Mouse (Mus musculus) cerebellum, postnatal 14 days (tissue): ENCODE results near the gene Usp33.
"Not testable (repeated sequence)": the region's sequence is repeated elsewhere in the genome, so short reads cannot be mapped to it uniquely, and the experiment has no call there.

Source experiments
- DNase-seq, 2 experiments: peaks; one replicate each; pipeline ENCODE4 v3.0.0; 2021; ENCODE audit warnings: mixed read lengths in 2 of 2

Gene Usp33

DNA sequence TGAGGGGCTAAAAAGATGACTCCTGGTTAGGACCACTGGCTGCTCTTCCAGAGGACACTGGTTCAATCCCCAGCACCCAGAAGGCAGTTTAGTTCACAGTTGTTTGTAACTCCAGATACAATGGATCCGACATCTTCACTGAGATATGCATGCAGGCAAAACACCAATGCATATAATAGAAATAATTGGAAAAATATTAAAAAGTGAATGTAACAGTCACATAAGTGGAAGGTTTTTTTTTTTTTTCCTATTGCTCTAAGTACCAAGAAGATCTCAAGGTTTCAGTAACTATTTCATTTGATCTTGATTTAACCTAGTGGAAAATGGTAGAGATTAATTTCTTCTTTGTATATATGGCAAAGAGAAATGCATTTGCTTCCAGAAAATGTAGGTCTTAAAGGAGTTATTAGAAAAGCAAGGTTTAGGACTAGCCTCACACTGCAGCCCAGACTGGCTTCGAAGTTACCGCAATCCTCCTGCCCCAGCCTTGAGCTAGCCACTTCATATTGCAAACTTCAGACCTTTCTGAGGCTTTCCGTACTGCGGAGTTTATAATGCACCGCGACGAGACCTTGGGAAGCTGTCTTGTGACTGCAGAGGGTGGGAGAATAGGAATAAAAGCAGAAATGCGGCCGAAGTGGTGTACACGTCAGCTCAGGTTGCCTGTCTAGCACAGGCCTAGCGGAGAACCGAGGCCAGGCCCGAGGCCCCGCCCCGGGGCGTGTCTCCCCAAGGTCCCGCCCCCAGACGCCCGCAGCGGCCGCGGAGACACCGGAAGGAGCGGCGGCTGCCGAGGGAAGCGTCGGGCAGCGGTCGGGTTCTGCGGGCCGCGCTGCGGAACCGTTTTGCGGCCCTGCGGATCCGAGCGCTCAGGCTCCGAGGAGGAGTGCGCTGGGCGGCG lies at the start of gene Usp33:
TSS of gene Usp33 (plus strand) at position 747 of the 901 bp plus-strand sequence.
- peak; percentile 97 to 98 for DNase-seq

GRCm38 (mm10) chr3:152300376-152301337 lies 45.6 kb upstream of the Usp33 start:
- no peak for DNase-seq

DNA sequence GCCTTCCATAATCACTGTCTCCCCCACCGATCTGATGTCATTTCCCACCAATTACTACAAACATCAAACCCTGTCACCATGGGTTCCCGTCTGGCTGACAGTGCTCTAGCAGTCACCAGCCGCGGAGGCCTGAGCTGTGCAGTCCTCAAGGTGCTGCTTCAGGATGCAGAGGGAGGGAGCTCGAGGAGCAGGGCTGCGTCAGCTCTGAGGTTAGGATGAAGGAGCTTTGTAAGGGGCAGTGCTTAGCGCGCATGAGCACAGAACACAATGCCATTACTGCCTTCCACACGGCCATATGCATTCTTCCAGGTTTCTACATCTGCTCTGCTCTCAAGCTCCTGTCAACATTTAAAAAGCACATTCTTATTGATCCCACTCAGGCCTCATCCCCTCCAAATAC lies 43.3 kb upstream of the Usp33 start:
- DNase-seq = no peak

- DNase-seq = no peak
These were observed 42.0 kb upstream of the Usp33 start for GRCm38 (mm10) chr3:152304093-152304815.

DNA sequence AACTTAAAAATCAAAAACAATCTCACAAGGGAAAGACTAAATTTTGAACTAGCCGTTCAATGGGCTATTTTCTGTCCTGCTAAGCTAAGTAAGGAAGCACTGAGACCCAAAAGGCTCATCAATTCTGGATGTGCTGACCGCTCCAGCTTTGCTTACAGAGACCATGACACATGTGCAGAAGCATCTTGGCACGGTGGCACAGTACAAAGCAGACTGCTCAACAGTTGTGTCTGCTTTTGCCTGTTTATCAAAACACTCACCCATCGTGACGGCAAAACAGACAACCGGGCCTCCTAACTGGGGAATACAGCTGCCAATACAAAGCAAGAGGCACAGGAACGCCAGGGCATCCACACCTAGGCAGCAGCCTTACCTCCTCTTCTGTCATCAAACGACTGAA lies 41.2 kb upstream of the Usp33 start:
- DNase-seq = no peak

- no peak for DNase-seq
These were observed 40.3 kb upstream of the Usp33 start for GRCm38 (mm10) chr3:152305971-152306370.

- no peak for DNase-seq
These were observed 37.6 kb upstream of the Usp33 start for GRCm38 (mm10) chr3:152308485-152309249.

DNA sequence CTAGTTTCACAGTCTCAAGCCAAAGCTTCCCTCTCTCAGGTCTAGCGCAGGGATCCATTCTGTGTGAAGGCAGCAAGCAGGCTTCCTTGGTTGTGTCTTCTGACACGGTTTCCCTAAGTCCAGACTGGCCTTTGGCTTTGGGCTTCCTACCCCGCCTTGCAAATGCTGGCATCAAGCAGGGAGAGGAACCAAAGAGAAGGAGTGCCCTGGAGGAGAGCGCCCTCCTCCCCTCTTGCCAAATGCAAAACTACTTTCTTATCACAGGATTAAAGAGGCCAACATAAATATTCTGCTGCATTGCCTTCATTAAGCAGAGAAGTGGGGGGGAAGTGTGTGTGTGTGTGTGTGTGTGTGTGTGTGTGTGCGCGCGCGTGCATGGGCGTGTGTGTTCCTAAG lies 37.0 kb upstream of the Usp33 start:
- no peak for DNase-seq

DNA sequence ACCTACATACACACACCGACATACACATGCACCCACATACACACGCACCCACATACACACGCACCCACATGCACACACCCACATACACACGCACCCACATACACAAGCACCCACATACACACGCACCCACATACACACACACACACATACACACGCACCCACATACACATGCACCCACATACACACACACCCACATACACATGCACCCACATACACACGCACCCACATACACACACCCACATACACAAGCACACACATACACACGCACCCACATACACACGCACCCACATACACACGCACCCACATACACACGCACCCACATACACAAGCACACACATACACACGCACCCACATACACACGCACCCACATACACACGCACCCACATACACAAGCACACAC lies 31.6 kb upstream of the Usp33 start:
- DNase-seq = not testable (repeated sequence)

DNA sequence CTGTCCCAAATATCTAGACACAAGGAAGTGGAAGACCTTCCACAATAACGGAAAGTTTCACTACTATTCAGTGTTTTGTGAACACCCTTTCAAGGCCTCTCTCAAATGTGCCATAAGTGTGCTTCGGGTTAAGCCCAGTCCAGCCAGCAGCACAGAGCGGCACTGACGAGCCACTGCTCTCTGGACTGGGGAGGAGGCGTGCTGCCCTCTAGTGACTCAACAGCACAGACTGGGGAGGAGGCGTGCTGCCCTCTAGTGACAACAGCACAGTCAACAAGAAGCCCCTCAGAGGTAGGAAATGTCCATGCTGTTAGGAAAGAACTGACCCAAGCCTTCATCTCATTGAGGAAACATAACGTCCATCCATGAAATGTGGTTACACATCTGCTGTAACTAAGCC lies 30.7 kb upstream of the Usp33 start:
- peak; percentile 75 to 81 for DNase-seq

DNA sequence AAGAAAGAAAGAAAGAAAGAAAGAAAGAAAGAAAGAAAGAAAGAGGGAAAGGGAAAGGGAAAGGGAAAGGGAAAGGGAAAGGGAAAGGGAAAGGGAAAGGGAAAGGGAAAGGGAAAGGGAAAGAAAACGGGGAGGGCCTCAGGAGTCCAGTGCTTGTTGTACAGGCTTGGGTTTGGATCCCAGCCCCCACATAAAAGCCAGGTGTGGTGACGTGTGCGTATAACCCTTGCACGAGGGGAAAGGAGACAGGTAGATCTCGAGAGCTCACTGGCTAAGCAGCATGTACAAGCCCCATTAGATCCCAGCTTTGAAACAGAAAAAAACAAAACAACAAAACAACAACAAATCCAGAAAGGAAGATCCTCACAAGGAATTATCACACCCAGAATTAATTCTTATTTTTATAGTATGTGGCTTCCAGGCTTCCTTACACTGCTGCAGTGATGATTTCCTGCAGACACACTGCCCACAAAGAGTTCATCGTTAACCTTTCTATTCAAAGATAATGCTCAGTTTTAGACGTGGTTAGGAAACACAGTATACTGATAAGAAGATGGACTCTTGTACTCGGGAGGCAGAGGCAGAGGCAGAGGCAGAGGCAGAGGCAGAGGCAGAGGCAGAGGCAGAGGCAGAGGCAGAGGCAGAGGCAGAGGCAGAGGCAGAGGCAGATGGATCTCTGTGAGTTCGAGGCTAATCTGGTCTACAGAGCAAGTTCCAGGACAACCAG lies 29.7 kb upstream of the Usp33 start:
- DNase-seq = not testable (repeated sequence)

- no peak for DNase-seq
These were observed 25.2 kb upstream of the Usp33 start for GRCm38 (mm10) chr3:152320972-152321645.

DNA sequence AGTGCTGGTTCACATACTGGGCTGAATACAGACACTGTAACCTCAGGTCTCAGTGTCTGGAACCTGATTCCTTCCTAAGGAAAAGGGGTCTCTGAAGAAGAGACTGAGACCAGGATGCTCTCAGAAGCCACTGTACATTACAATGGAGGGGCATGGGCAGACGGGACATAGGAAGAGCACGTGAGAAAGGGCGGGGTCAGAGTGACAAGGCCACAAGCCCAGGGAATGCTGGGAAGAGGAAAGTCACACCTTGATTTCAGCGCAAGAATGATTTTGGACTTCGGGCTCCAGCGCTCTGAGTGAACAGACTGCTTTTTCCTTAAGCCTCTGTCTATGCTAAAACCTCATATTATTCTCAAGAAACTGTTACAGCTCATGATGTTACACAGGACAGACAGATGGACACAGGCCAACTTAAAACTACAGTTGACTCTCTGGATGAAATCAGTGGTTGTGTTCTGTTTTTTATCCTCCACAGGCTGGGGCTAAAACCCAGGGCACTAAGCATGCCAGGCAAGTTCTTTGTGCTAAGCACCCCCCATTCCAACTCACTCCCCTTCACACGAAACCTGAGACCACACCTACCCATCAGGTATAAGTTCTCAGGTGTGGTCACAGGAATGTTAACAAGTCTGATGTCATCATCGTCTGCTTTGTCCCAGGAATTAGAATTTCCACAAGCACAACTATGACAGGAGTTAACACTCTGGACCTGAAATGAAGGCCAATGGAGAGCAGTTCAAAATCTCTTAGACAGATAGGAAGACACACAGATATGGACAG lies 24.3 kb upstream of the Usp33 start:
- DNase-seq = no peak

DNA sequence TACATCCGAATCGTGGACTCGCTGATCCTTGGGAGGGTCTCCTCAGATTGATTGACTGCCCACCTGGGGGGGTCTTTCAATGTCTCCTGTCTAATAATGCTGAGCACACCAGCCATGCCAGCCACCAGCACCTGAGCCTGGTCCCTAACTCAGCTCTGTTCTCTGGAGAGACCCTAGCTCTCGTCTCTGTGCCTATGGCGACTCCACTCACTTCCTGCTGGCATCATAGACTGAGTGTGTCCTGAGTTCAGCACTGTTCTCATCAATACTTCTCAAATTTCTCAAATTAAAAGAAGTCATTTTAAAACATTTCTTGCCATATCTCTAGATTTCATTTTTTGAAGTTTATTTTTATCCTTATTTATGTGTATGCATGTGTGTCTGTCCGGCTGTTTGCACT lies 14.2 kb upstream of the Usp33 start:
- DNase-seq = no peak

- no peak for DNase-seq
These were observed 13.6 kb upstream of the Usp33 start for GRCm38 (mm10) chr3:152332545-152333300.

DNA sequence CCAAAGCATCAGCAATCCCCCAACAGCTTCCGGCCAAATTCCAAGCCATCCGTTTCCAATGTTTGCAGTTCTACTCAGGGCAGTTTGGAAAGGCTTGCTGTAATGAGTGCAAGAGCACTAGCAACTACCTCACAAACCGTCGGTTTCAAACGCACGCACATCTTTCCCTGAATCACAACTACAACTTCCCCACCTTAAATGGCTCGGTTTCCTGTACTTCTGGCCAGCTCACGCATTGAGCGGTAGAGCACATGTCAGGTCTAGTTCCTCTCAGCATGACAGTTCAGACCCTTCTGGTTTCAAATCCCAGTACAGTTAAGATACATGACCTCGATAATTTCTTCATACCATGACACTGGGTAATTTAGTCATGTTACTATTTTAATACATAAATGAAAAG lies 12.6 kb upstream of the Usp33 start:
- DNase-seq = no peak

- no peak for DNase-seq
These were observed 10.2 kb upstream of the Usp33 start for GRCm38 (mm10) chr3:152336085-152336484.

DNA sequence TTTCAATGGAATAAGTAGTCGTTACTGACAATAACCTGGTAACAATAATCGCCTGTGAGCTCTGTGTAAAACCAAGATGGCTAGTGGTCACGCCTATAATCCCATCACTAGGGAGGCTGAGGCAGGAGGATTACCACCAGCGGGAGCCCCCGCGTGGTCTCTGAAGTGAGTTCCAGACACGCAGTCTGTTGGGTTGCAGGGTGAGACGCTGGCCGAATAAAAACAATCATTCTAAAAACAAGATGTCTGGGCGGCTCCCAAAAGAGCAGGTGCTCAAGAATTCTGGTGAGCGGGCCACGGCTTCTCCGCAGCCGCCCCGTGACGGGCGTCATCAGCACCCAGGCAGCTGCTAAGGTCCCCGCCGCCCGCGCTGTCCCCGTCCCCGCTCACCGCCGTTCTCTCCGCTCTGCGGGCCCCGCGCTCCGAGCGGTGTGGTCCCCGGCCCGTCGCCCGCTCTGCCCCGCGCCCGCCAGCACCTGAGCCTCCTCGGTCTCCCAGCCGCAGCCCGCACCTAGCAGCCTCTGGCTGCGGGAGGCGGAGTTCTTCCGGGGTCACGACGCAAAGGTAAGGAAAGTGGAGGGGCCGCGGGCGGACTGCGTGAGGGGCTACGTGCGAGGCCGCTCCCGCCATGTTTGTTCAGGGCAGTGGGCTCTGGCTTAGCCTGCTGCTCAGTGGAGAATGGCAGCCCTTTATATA lies 6.3 kb upstream of the Usp33 start, which contains the start of gene Miga1:
TSS of gene Miga1 (minus strand) at position 546 of the 696 bp plus-strand sequence.
- peak; percentile 92 to 93 for DNase-seq
